Mouse (Mus musculus) naive thymus-derived CD4-positive, alpha-beta T cell, adult 5 months (primary cell): ENCODE data around the gene Nos1. TPM values are rescaled to one million over a fixed set of nuclear protein-coding genes. Genes with fewer than 3 reads are reported as not detected.

Experiments used
- polyA plus RNA-seq: library from polyadenylated mRNA; unstranded; fragments of 100-300 nt; shearing (Covaris generic); gene quantifications from one replicate; pipeline ENCODE4 v1.2.1, GENCODE M21; 2017

The Nos1 gene
- not detected for polyA plus RNA-seq

GRCm38 (mm10) chr5:117780681-117781080, at the start of gene Nos1:
Gene Nos1 (plus strand): TSS chr5:117781032.

DNA sequence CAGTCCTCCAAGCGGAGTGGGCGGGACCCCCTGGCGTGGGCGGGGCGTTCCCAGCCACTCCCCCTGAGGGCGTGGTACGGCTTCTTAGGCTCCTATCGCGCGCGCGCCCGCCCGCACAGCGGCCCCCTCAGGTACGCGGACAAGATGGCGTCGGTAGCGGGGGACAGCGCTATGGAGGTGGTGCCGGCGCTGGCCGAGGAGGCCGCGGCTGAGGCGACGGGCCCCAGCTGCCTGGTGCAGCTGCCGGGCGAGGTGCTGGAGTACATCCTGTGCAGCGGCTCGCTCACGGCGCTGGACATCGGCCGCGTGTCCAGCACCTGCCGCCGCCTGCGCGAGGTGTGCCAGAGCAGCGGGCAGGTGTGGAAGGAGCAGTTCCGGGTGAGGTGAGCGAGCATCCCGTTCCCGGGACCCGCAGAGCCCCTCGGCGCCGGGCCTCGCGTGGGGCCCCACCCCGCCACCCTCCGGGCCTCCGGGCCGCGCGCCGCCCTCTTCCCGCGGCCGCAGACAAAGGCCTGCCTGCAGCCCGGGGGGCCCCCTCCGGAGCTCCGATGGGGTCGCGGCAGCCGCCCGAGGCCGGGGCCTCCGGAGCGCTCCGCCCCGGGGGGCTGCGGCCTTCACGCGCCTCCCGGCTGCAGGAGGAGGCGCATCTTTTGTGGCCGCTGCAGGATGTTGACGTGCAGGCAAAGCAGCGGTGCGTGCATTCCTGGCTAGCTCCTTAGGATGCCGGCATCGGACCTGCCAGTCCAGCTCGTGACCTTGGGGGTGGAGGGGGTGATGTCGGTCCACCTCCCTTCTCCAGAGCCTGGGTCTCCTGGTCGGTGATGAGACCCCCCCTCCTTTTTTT, 196.0 kb downstream of the Nos1 start, which contains the start of gene Fbxo21:
TSS of gene Fbxo21 (plus strand) at position 74 of the 844 bp plus-strand sequence.

Other genes with a start within 250 kb of the Nos1 start
- gene Fbxo21, start 195.7 kb downstream of the Nos1 start, polyA plus RNA-seq: 41.2 TPM
- gene Tesc, start 246.7 kb downstream of the Nos1 start, polyA plus RNA-seq: 116 TPM